Mouse (Mus musculus) spleen, adult 2 months (tissue): ENCODE results near the gene Slmap. TPM values are rescaled to one million over a fixed set of nuclear protein-coding genes. Genes with fewer than 3 reads are reported as not detected.
"Not testable (repeated sequence)": the region's sequence is repeated elsewhere in the genome, so short reads cannot be mapped to it uniquely, and the experiment has no call there.

Experiments used
- DNase-seq, 2 experiments: peaks; one replicate each; pipeline versions ENCODE4 v3.0.0 to v3.0.0-alpha.2; 2012 to 2021; ENCODE audit warnings: low spot score in 2 of 2, low read depth in 1 of 2
- H3K27ac ChIP-seq: fragments of 200-500 bp; 2 replicates; pipeline ENCODE4 v1.5.1; 2012; ENCODE audit warnings: low read length, inconsistent platforms; ENCODE audit not compliant: insufficient read depth
- H3K27me3 ChIP-seq: fragments of 200-500 bp; 2 replicates; pipeline ENCODE4 v1.6.1; 2012; ENCODE audit warnings: mild to moderate bottlenecking, moderate library complexity, low read length, inconsistent platforms; ENCODE audit not compliant: control insufficient read depth, insufficient read depth
- H3K36me3 ChIP-seq: fragments of 200-500 bp; 2 replicates; pipeline ENCODE4 v1.6.1; 2012; ENCODE audit warnings: mild to moderate bottlenecking, low read length, inconsistent platforms; ENCODE audit not compliant: control insufficient read depth, insufficient read depth
- H3K4me1 ChIP-seq: fragments of 200-500 bp; 2 replicates; pipeline ENCODE4 v1.6.1; 2011; ENCODE audit warnings: inconsistent platforms; ENCODE audit not compliant: control insufficient read depth, insufficient read depth, insufficient read length
- H3K4me3 ChIP-seq: fragments of 200-500 bp; 2 replicates; pipeline ENCODE4 v1.5.1; 2011; ENCODE audit warnings: mild to moderate bottlenecking, inconsistent platforms; ENCODE audit not compliant: insufficient read depth, insufficient read length; ENCODE audit errors: extremely low read depth
- CTCF ChIP-seq: fragments of 200-500 bp; IDR thresholded peaks from 2 replicates; pipeline ENCODE4 v1.5.1; 2011; ENCODE audit warnings: mild to moderate bottlenecking, inconsistent platforms; ENCODE audit not compliant: insufficient read depth, insufficient read length, insufficient replicate concordance; ENCODE audit errors: extremely low read depth
- POLR2A ChIP-seq: fragments of 200-500 bp; IDR thresholded peaks from 2 replicates; pipeline ENCODE4 v1.6.1; 2011; ENCODE audit warnings: low read depth, low read length, inconsistent platforms
- WGBS: fragments of 180-500 bp; shearing (Covaris S2); methylation state at CpG from one replicate; pipeline ENCODE4 v1.1.7; 2018; 5-methylcytosine and 5-hydroxymethylcytosine counted together
- polyA plus RNA-seq: library from polyadenylated mRNA; depleted of rRNA; stranded (reverse); fragments of >200 nt; gene quantifications from 2 replicates; pipeline ENCODE4 v1.2.3, GENCODE M21; 2012

The Slmap gene
- polyA plus RNA-seq, 1 experiment: 9.3 TPM

DNA sequence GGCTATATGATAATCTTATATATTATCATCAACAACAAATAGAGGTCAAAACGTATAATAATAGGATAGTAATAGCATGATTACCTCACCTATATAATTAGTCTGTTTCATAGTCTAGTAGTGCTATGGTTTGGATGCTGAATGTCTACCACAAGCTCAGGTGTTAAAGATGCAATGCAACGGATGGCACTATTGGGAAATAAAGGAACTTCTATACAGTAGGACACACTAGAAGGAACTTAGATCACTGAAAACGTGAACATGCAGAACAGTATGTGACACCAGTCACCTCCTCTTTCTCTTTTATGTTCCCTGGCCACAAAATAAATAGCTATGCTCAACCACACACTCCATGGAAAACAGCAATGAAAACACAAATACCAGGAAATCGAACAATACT lies 16.9 kb downstream of the Slmap start:
- 84% methylated on average over 4 of the region's 4 CpGs for WGBS
- H3K27me3 ChIP-seq: no peaks in the 10 kb centered on the region
- TF ChIP-seq CTCF (no peak), POLR2A (no peak)

DNA sequence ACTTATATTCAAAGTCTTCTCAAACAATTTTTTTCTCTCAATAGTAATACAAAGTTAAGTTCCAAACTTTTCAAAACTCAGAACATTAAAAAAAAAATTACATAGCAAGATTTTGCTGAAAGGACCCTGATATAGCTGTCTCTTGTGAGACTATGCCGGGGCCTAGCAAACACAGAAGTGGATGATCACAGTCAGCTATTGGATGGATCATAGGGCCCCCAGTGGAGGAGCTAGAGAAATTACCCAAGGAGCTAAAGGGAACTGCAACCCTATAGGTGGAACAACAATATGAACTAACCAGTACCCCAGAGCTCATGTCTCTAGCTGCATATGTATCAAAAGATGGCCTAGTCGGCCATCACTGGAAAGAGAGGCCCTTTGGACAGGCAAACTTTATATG lies 18.5 kb downstream of the Slmap start:
- H3K4me3 ChIP-seq, DNase-seq, H3K4me1 ChIP-seq, H3K27ac ChIP-seq, H3K27me3 ChIP-seq, H3K36me3 ChIP-seq: not testable (repeated sequence)
- 39% methylated on average over 2 of the region's 2 CpGs for WGBS

More for the DNA sequence above, 16.9 kb downstream of the Slmap start:
- H3K36me3 ChIP-seq: peaks cover 1% of the 10 kb centered on the region; the same call in 1 of the 2 replicates
- DNase-seq: no peak
- no peaks in the 10 kb centered on the region for H3K4me1 ChIP-seq
- no peak overlapping the region for H3K27ac ChIP-seq
- H3K4me3 ChIP-seq: no peak overlapping the region

DNA sequence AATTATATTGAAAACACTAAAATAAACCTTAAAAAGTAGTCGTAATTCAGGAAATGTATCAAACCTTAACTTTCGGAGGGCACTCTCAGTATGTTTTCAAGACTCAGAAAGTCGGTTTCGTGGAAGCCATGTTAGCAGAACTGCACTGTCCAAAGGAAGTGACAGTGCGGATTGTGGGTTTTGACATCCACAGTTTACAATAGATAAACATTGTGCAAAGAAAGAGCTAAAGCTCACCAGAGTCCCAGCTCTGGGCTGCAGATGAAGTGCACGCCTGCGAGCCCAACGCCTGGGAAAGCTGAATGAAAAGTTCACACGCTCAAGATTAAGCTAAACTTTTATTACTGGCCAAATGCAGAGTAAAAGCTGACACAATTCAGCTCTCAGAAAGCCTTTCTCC lies 18.9 kb downstream of the Slmap start:
- H3K36me3 ChIP-seq: no peaks in the 10 kb centered on the region; the same call in 1 of the 2 replicates
- no peak for DNase-seq
- WGBS: 34% methylated on average over 9 of the region's 9 CpGs
- no peaks in the 10 kb centered on the region; the same call in 1 of the 2 replicates for H3K4me1 ChIP-seq
- no peak overlapping the region for H3K27ac ChIP-seq
- H3K4me3 ChIP-seq: no peak overlapping the region
- no peak for TF ChIP-seq POLR2A
- H3K27me3 ChIP-seq: no peaks in the 10 kb centered on the region

DNA sequence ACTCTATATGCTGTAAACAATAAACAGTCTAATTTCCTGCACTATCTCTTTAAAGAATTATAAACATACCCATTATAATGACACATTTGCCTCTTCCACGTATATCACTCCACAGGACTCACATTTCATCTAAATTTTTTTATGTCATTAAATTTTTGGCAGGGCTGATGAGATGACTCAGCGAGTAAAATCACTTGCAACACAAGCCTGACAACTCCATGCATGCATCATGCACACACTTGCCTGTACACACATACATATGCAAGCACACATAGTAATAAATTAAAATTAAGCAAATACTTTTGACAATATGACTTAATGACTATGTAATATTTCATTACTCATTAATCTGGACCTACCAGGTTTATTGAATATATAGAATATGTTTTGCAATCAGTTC lies 24.2 kb downstream of the Slmap start:
- Histone ChIP-seq H3K4me3 (no peak overlapping the region), H3K27ac (no peak overlapping the region), H3K27me3 (no peaks in the 10 kb centered on the region), H3K36me3 (no peaks in the 10 kb centered on the region; the same call in none of the 2 replicates), H3K4me1 (no peaks in the 10 kb centered on the region; the same call in 1 of the 2 replicates)
- WGBS: 72% methylated on average over 2 of the region's 2 CpGs
- no peak for DNase-seq
- TF ChIP-seq CTCF: no peak
- TF ChIP-seq POLR2A: no peak

DNA sequence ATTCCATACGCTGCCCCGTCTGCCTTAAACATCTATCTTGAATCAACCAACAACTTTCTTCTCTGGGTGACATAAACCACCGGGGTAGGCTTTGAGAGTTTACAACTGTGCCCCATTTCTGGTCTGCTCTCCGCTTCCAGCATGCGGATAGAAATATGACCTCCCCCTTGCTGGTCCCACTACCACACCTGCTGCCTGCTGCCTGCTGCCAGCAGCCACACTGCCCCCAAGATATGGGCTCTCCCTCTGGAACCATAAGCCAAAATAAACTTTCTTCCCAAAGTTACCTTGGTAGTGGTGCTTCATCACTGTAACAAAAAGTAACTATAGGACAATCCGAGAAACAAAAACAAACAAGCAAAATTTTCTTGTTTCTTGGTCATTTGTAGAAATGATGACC lies 26.6 kb downstream of the Slmap start:
- WGBS: 94% methylated on average over 6 of the region's 6 CpGs

DNA sequence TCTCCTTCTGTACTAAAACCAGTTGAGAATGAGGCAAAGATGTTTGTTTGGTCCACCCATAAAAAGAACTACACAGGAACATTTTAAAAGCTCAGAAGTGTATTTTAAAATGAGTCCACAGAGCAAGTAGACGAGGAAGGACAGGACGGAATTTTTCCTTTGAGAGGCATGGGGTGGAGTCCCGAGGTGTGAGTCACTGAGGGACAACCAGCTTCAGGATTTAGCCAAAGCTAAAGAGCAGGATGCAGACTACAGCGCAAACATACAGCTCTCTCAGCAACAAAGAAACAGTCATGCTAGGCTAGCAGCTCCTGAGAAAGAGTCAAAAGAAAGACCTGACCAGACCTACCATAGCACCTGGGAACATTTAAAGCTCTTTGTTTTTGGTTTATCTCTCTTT lies 27.4 kb downstream of the Slmap start:
- 86% methylated on average over 4 of the region's 4 CpGs for WGBS
- no peaks in the 10 kb centered on the region for H3K27me3 ChIP-seq
- no peak overlapping the region for H3K4me3 ChIP-seq
- no peaks in the 10 kb centered on the region; the same call in none of the 2 replicates for H3K36me3 ChIP-seq
- DNase-seq: no peak
- TF ChIP-seq CTCF: no peak
- no peak for TF ChIP-seq POLR2A
- no peaks in the 10 kb centered on the region; the same call in 1 of the 2 replicates for H3K4me1 ChIP-seq
- H3K27ac ChIP-seq: no peak overlapping the region

More for the DNA sequence above, 26.6 kb downstream of the Slmap start:
- Histone ChIP-seq H3K27me3 (no peaks in the 10 kb centered on the region), H3K4me1 (no peaks in the 10 kb centered on the region; the same call in 1 of the 2 replicates), H3K27ac (no peak overlapping the region), H3K4me3 (no peak overlapping the region), H3K36me3 (no peaks in the 10 kb centered on the region; the same call in none of the 2 replicates)
- DNase-seq: no peak
- TF ChIP-seq CTCF: no peak
- no peak for TF ChIP-seq POLR2A

DNA sequence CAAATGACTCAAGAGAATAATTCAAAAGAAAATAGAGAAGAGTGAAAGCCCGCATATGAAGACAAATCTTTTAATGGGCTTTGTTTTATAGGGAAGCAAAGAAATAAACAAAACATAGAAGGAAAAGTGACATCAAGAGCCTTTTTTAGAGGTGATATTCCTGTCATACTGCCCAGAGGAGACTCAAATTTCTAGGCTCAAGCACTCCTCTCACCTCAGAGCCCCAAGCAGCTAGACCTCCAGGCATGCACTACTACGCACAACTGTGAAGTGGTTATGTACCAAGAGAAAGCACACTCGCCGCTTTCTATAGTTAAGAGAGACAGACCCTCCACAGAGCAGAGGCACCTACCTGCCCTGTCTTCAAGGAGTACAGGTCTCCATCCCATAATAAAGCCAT lies 30.2 kb downstream of the Slmap start:
- Histone ChIP-seq H3K4me3 (no peak overlapping the region), H3K36me3 (no peaks in the 10 kb centered on the region; the same call in 1 of the 2 replicates), H3K4me1 (no peaks in the 10 kb centered on the region), H3K27me3 (no peaks in the 10 kb centered on the region), H3K27ac (no peak overlapping the region)
- no peak for DNase-seq
- no peak for TF ChIP-seq CTCF
- no peak for TF ChIP-seq POLR2A
- WGBS: 96% methylated on average over 4 of the region's 4 CpGs
